Mouse (Mus musculus): Measurements from ENCODE around the gene St6galnac5. TPM values are rescaled to one million over a fixed set of nuclear protein-coding genes. Genes with fewer than 3 reads are reported as not detected.
A peak's percentile ranks its signal among the peaks of the same experiment; 100 is the strongest.

St6galnac5 gene
- total RNA-seq, 2 experiments from 2014 or later = 29.9 to 41.2 TPM

- DNase-seq (ENCODE audit: low spot score in 2 of 2) = peak in 1 of 2 experiments; percentile 60
- intact Hi-C loops (cut with DNase I) = no loop called here
Measured at GRCm38 (mm10) chr3:152920365-152920764, 61.7 kb downstream of the St6galnac5 start.

GRCm38 (mm10) chr3:152919101-152919500, 62.9 kb downstream of the St6galnac5 start:
- intact Hi-C loops (cut with DNase I) = no loop called here

GRCm38 (mm10) chr3:152917579-152917978, 64.5 kb downstream of the St6galnac5 start:
- intact Hi-C loops (cut with DNase I) = no loop called here
- DNase-seq (ENCODE audit: low spot score in 2 of 2) = no peak

More at GRCm38 (mm10) chr3:152919101-152919500, 62.9 kb downstream of the St6galnac5 start:
- DNase-seq (ENCODE audit: low spot score in 2 of 2) = no peak

- no peak for DNase-seq (ENCODE audit: low spot score in 2 of 2)
- intact Hi-C loops (cut with DNase I) = no loop called here
Measured at GRCm38 (mm10) chr3:152914376-152914775, 67.7 kb downstream of the St6galnac5 start.

- intact Hi-C loops (cut with DNase I) = no loop called here
- DNase-seq (ENCODE audit: low spot score in 2 of 2) = no peak
Measured at GRCm38 (mm10) chr3:152913625-152914024, 68.4 kb downstream of the St6galnac5 start.

- DNase-seq (ENCODE audit: low spot score in 2 of 2) = no peak
- intact Hi-C loops (cut with DNase I) = no loop called here
Measured at GRCm38 (mm10) chr3:152913150-152913549, 68.9 kb downstream of the St6galnac5 start.

- intact Hi-C loops (cut with DNase I) = no loop called here
- DNase-seq (ENCODE audit: low spot score in 2 of 2) = no peak
Measured at GRCm38 (mm10) chr3:152912216-152913101, 69.6 kb downstream of the St6galnac5 start.

GRCm38 (mm10) chr3:152911578-152911977, 70.5 kb downstream of the St6galnac5 start:
- DNase-seq (ENCODE audit: low spot score in 2 of 2) = no peak
- intact Hi-C loops (cut with DNase I) = no loop called here

GRCm38 (mm10) chr3:152907683-152908082, 74.4 kb downstream of the St6galnac5 start:
- no peak for DNase-seq (ENCODE audit: low spot score in 2 of 2)
- intact Hi-C loops (cut with DNase I) = no loop called here

- intact Hi-C loops (cut with DNase I) = no loop called here
- DNase-seq (ENCODE audit: low spot score in 2 of 2) = peak in 1 of 2 experiments; percentile 62
Measured at GRCm38 (mm10) chr3:152907087-152907486, 75.0 kb downstream of the St6galnac5 start.

- intact Hi-C loops (cut with DNase I) = no loop called here
- DNase-seq (ENCODE audit: low spot score in 2 of 2) = no peak
Measured at GRCm38 (mm10) chr3:152905800-152906199, 76.2 kb downstream of the St6galnac5 start.

GRCm38 (mm10) chr3:152905026-152905425, 77.0 kb downstream of the St6galnac5 start:
- intact Hi-C loops (cut with DNase I) = no loop called here
- no peak for DNase-seq (ENCODE audit: low spot score in 2 of 2)

- intact Hi-C loops (cut with DNase I) = no loop called here
Measured at GRCm38 (mm10) chr3:152898906-152899305, 83.1 kb downstream of the St6galnac5 start.

GRCm38 (mm10) chr3:152897196-152897595, 84.8 kb downstream of the St6galnac5 start:
- intact Hi-C loops (cut with DNase I) = no loop called here
- DNase-seq (ENCODE audit: low spot score in 2 of 2) = no peak

More at GRCm38 (mm10) chr3:152898906-152899305, 83.1 kb downstream of the St6galnac5 start:
- no peak for DNase-seq (ENCODE audit: low spot score in 2 of 2)

GRCm38 (mm10) chr3:152896111-152896510, 85.9 kb downstream of the St6galnac5 start:
- intact Hi-C loops (cut with DNase I) = no loop called here

GRCm38 (mm10) chr3:152894935-152895334, 87.1 kb downstream of the St6galnac5 start:
- intact Hi-C loops (cut with DNase I) = no loop called here
- DNase-seq (ENCODE audit: low spot score in 2 of 2) = no peak

More at GRCm38 (mm10) chr3:152896111-152896510, 85.9 kb downstream of the St6galnac5 start:
- DNase-seq (ENCODE audit: low spot score in 2 of 2) = no peak

- intact Hi-C loops (cut with DNase I) = no loop called here
- DNase-seq (ENCODE audit: low spot score in 2 of 2) = no peak
Measured at GRCm38 (mm10) chr3:152888116-152888515, 93.9 kb downstream of the St6galnac5 start.

GRCm38 (mm10) chr3:152886749-152887148, 95.3 kb downstream of the St6galnac5 start:
- no peak for DNase-seq (ENCODE audit: low spot score in 2 of 2)
- intact Hi-C loops (cut with DNase I) = no loop called here

- no peak for DNase-seq (ENCODE audit: low spot score in 2 of 2)
- intact Hi-C loops (cut with DNase I) = no loop called here
Measured at GRCm38 (mm10) chr3:152883556-152883955, 98.5 kb downstream of the St6galnac5 start.

GRCm38 (mm10) chr3:152881706-152882105, 100.3 kb downstream of the St6galnac5 start:
- DNase-seq (ENCODE audit: low spot score in 2 of 2) = no peak
- intact Hi-C loops (cut with DNase I) = no loop called here
